Mouse (Mus musculus) liver, adult 2 months (tissue): Measurements from ENCODE around the gene Golim4.

Experiments
- CTCF ChIP-seq: fragments of 200-500 bp; IDR thresholded peaks from 2 replicates; pipeline ENCODE4 v1.5.1; 2011; ENCODE audit warnings: low read depth, low read length, control low read depth
- POLR2A ChIP-seq: fragments of 200-500 bp; IDR thresholded peaks from 2 replicates; pipeline ENCODE4 v1.6.1; 2011; ENCODE audit warnings: low read length, control low read depth; ENCODE audit not compliant: insufficient read depth; ENCODE audit errors: extremely low read depth

DNA sequence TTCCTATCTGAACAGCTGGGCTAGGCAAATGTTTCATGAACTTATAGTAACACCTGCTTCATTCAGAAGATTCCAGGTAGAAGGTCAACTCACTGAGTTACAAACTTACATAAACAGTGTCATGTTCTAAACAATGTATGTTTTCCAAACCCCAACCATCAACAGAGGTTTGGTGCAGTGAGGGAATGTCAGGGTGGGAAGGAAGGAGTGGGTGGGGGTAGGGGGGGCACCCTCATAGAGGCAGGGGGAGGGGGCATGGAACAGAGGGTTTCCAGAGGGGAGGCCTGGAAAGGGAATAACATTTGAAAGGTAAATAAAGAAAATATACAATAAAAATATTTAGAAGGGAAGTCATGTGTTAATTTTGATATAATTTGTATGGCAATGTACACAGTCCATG lies 46.0 kb downstream of the Golim4 start:
- TF ChIP-seq POLR2A (no peak), CTCF (no peak)
